Mouse (Mus musculus) liver, adult (tissue): ENCODE results near the gene Maml3.

ENCODE experiments used
- GATA4 ChIP-seq: IDR thresholded peaks from 2 replicates; pipeline ENCODE4 v1.6.1; 2014; ENCODE audit warnings: mild to moderate bottlenecking, low read length; ENCODE audit not compliant: insufficient replicate concordance

The Maml3 gene

GRCm38 (mm10) chr3:52068885-52069284 lies 36.0 kb downstream of the Maml3 start:
- no peak for TF ChIP-seq GATA4

GRCm38 (mm10) chr3:52067181-52067580 lies 37.7 kb downstream of the Maml3 start:
- no peak for TF ChIP-seq GATA4

- no peak for TF ChIP-seq GATA4
Observed at GRCm38 (mm10) chr3:52066142-52066541, 38.7 kb downstream of the Maml3 start.

GRCm38 (mm10) chr3:52063261-52063655 lies 41.6 kb downstream of the Maml3 start:
- no peak for TF ChIP-seq GATA4

- TF ChIP-seq GATA4 = no peak
Observed at GRCm38 (mm10) chr3:52062389-52063260, 42.3 kb downstream of the Maml3 start.

GRCm38 (mm10) chr3:52061472-52062388 lies 43.1 kb downstream of the Maml3 start:
- TF ChIP-seq GATA4 = no peak

GRCm38 (mm10) chr3:52060886-52061285 lies 44.0 kb downstream of the Maml3 start:
- TF ChIP-seq GATA4 = no peak

- TF ChIP-seq GATA4 = no peak
Observed at GRCm38 (mm10) chr3:52051801-52052200, 53.1 kb downstream of the Maml3 start.

GRCm38 (mm10) chr3:52048082-52048481 lies 56.8 kb downstream of the Maml3 start:
- TF ChIP-seq GATA4 = 0 out of 2 replicates have a peak, but pooled peaks have one; percentile 7

GRCm38 (mm10) chr3:52047537-52047936 lies 57.3 kb downstream of the Maml3 start:
- TF ChIP-seq GATA4 = no peak

GRCm38 (mm10) chr3:52046895-52047372 lies 57.9 kb downstream of the Maml3 start:
- peak; percentile 76; the same call in 1 of the 2 replicates for TF ChIP-seq GATA4

GRCm38 (mm10) chr3:52046027-52046700 lies 58.7 kb downstream of the Maml3 start:
- no peak for TF ChIP-seq GATA4

- no peak for TF ChIP-seq GATA4
Observed at GRCm38 (mm10) chr3:52045221-52045641, 59.6 kb downstream of the Maml3 start.

GRCm38 (mm10) chr3:52044651-52045050 lies 60.2 kb downstream of the Maml3 start:
- TF ChIP-seq GATA4 = no peak

- no peak for TF ChIP-seq GATA4
Observed at GRCm38 (mm10) chr3:52043847-52044246, 61.0 kb downstream of the Maml3 start.
